Mouse (Mus musculus) heart, postnatal 0 days (tissue): Measurements from ENCODE around the gene Heatr3.

Experiments used
- CTCF ChIP-seq: IDR thresholded peaks from 2 replicates; pipeline ENCODE4 v1.5.1; 2016; ENCODE audit warnings: antibody characterized with exemption, control low read depth, low read depth
- EP300 ChIP-seq: IDR thresholded peaks from 2 replicates; pipeline ENCODE4 v1.6.1; 2016; ENCODE audit warnings: antibody characterized with exemption, low read depth

DNA sequence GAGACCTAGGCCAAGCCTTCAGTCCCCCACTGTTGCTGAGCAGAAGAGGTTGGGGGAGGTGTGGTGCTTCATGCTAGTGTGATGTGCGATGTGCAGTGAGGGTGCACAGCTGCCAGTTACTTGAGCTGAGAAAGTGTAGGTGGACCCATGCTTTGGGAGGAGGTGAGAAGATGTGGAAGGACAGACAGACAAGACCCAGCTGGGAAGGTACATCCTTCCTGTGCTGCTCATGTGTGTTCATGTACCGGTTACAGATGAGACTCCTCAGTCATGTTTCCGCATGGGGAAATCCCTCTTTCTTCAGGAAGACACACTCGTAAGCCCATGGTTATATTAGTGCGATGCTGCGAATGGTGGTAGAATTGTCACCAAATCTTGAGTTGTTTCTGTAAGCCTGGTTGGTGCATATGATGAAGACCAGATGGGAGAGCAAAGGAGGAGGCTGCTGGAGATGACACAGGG, 13.3 kb downstream of the Heatr3 start:
- no peak for TF ChIP-seq CTCF
- no peak for TF ChIP-seq EP300
